Mouse (Mus musculus) liver, embryonic 11.5 days (tissue): ENCODE measurements at regions not wholly inside any gene's neighbourhood (a gene's known extent, or its start where the extent isn't known, plus 50 kb on each side); places are given as distances from the start of the nearest gene placed in this dataset.
A peak's percentile ranks its signal among the peaks of the same experiment; 100 is the strongest.

Experiments used
- ATAC-seq: fragments of 200-750 bp; cut with Nextera tagmentation; replicated peaks from 2 replicates; pipeline ENCODE4 v1.8.0; 2017; ENCODE audit warnings: moderate number of reproducible peaks, mild to moderate bottlenecking, moderate TSS enrichment, moderate library complexity; ENCODE audit not compliant: low FRiP score
- DNase-seq: peaks from one replicate; pipeline ENCODE4 v3.0.0-alpha.2; 2017; ENCODE audit warnings: low spot score
- H3K27ac ChIP-seq: fragments of 300-500 bp; sonication (generic); 2 replicates; pipeline ENCODE4 v1.5.1; 2014; ENCODE audit warnings: mild to moderate bottlenecking, low read depth, low read length, control low read depth
- H3K27me3 ChIP-seq: fragments of 300-500 bp; sonication (generic); replicated peaks from 2 replicates; pipeline ENCODE4 v1.6.1; 2014; ENCODE audit warnings: low read length, mixed read lengths; ENCODE audit not compliant: control insufficient read depth, insufficient read depth
- H3K36me3 ChIP-seq: fragments of 300-500 bp; sonication (generic); 2 replicates; pipeline ENCODE4 v1.6.1; 2014; ENCODE audit warnings: mild to moderate bottlenecking, low read length, moderate library complexity, mixed read lengths; ENCODE audit not compliant: control insufficient read depth, insufficient read depth
- H3K4me1 ChIP-seq: fragments of 300-500 bp; sonication (generic); replicated peaks from 2 replicates; pipeline ENCODE4 v1.6.1; 2014; ENCODE audit warnings: low read length, mixed read lengths; ENCODE audit not compliant: control insufficient read depth, insufficient read depth
- H3K4me2 ChIP-seq: fragments of 300-500 bp; sonication (generic); 2 replicates; pipeline ENCODE4 v1.6.1; 2014; ENCODE audit warnings: mild to moderate bottlenecking, control low read depth, moderate library complexity
- H3K4me3 ChIP-seq: fragments of 300-500 bp; sonication (generic); 2 replicates; pipeline ENCODE4 v1.5.1; 2014; ENCODE audit warnings: low read depth, low read length, control low read depth
- H3K9ac ChIP-seq: fragments of 300-500 bp; sonication (generic); 2 replicates; pipeline ENCODE4 v1.6.1; 2014; ENCODE audit warnings: low read depth, low read length, control low read depth
- H3K9me3 ChIP-seq: fragments of 300-500 bp; sonication (generic); 2 replicates; pipeline ENCODE4 v1.6.1; 2016; ENCODE audit warnings: low read length, inconsistent platforms, mixed read lengths; ENCODE audit not compliant: control insufficient read depth
- WGBS: fragments of 180-500 bp; shearing (Covaris S2); extraction: QIAGEN DNeasy Blood & Tissue Kit; methylation state at CpG from one replicate; pipeline ENCODE4 v1.1.7; 2014; 5-methylcytosine and 5-hydroxymethylcytosine counted together

- no peak overlapping the region for H3K27ac ChIP-seq
- 80% methylated on average over 4 of the region's 4 CpGs for WGBS
- H3K4me2 ChIP-seq, result no peak overlapping the region
- no peak overlapping the region for H3K9ac ChIP-seq
- no peak for ATAC-seq
- no peaks in the 10 kb centered on the region for H3K4me1 ChIP-seq
- no peaks in the 10 kb centered on the region for H3K36me3 ChIP-seq
- no peaks in the 10 kb centered on the region for H3K27me3 ChIP-seq
- H3K9me3 ChIP-seq, result no peaks in the 10 kb centered on the region
- DNase-seq, result no peak
- no peak overlapping the region for H3K4me3 ChIP-seq
Observed at GRCm38 (mm10) chr9:86219669-86220068, 245.1 kb downstream of the Ube2cbp start.

GRCm38 (mm10) chr9:86224530-86224929 lies 240.2 kb downstream of the Ube2cbp start:
- no peak overlapping the region for H3K9ac ChIP-seq
- ATAC-seq, result no peak

GRCm38 (mm10) chr9:86230673-86231350 lies 233.9 kb downstream of the Ube2cbp start:
- Histone ChIP-seq H3K27ac (no peak overlapping the region), H3K4me1 (no peaks in the 10 kb centered on the region), H3K9me3 (no peaks in the 10 kb centered on the region), H3K36me3 (no peaks in the 10 kb centered on the region), H3K9ac (no peak overlapping the region), H3K27me3 (no peaks in the 10 kb centered on the region), H3K4me3 (no peak overlapping the region), H3K4me2 (no peak overlapping the region)
- no peak for ATAC-seq
- 68% methylated on average over 7 of the region's 7 CpGs for WGBS
- no peak for DNase-seq

More at GRCm38 (mm10) chr9:86224530-86224929, 240.2 kb downstream of the Ube2cbp start:
- Histone ChIP-seq H3K36me3 (no peaks in the 10 kb centered on the region), H3K27me3 (no peaks in the 10 kb centered on the region), H3K9me3 (no peaks in the 10 kb centered on the region), H3K4me2 (no peak overlapping the region), H3K4me3 (no peak overlapping the region), H3K4me1 (no peaks in the 10 kb centered on the region), H3K27ac (no peak overlapping the region)
- DNase-seq, result no peak
- 69% methylated on average over 3 of the region's 3 CpGs for WGBS

- no peak for ATAC-seq
- Histone ChIP-seq H3K36me3 (no peaks in the 10 kb centered on the region), H3K9ac (no peak overlapping the region), H3K27me3 (no peaks in the 10 kb centered on the region), H3K4me3 (no peak overlapping the region), H3K9me3 (no peaks in the 10 kb centered on the region), H3K4me1 (no peaks in the 10 kb centered on the region), H3K27ac (no peak overlapping the region), H3K4me2 (no peak overlapping the region)
- 82% methylated on average over 5 of the region's 5 CpGs for WGBS
- no peak for DNase-seq
Observed at GRCm38 (mm10) chr9:86231692-86232091, 233.1 kb downstream of the Ube2cbp start.

GRCm38 (mm10) chr9:86232174-86232573 lies 232.6 kb downstream of the Ube2cbp start:
- no peaks in the 10 kb centered on the region for H3K9me3 ChIP-seq
- 78% methylated on average over 1 of the region's 1 CpGs for WGBS
- ATAC-seq (no peak), DNase-seq (no peak)
- H3K36me3 ChIP-seq, result no peaks in the 10 kb centered on the region
- no peak overlapping the region for H3K27ac ChIP-seq
- H3K4me1 ChIP-seq, result no peaks in the 10 kb centered on the region
- no peak overlapping the region for H3K4me3 ChIP-seq
- no peaks in the 10 kb centered on the region for H3K27me3 ChIP-seq
- no peak overlapping the region for H3K9ac ChIP-seq
- no peak overlapping the region for H3K4me2 ChIP-seq

GRCm38 (mm10) chr9:86233775-86234174 lies 231.0 kb downstream of the Ube2cbp start:
- ATAC-seq, result peak; percentile 82
- H3K36me3 ChIP-seq, result no peaks in the 10 kb centered on the region
- WGBS, result 62% methylated on average over 7 of the region's 7 CpGs

GRCm38 (mm10) chr9:86238691-86239090 lies 226.1 kb downstream of the Ube2cbp start:
- H3K9me3 ChIP-seq, result no peaks in the 10 kb centered on the region
- no peak overlapping the region for H3K4me2 ChIP-seq
- H3K36me3 ChIP-seq, result no peaks in the 10 kb centered on the region
- H3K4me1 ChIP-seq, result no peaks in the 10 kb centered on the region; the same call in 1 of the 2 replicates
- H3K27me3 ChIP-seq, result no peaks in the 10 kb centered on the region
- H3K9ac ChIP-seq, result no peak overlapping the region
- no peak overlapping the region for H3K27ac ChIP-seq
- ATAC-seq, result no peak
- no peak for DNase-seq
- no peak overlapping the region for H3K4me3 ChIP-seq
- 75% methylated on average over 4 of the region's 4 CpGs for WGBS

More at GRCm38 (mm10) chr9:86233775-86234174, 231.0 kb downstream of the Ube2cbp start:
- DNase-seq, result no peak
- H3K9me3 ChIP-seq, result no peaks in the 10 kb centered on the region
- H3K4me3 ChIP-seq, result no peak overlapping the region
- no peak overlapping the region for H3K4me2 ChIP-seq
- H3K9ac ChIP-seq, result no peak overlapping the region
- no peaks in the 10 kb centered on the region for H3K4me1 ChIP-seq
- no peak overlapping the region for H3K27ac ChIP-seq
- no peaks in the 10 kb centered on the region for H3K27me3 ChIP-seq

- no peak overlapping the region for H3K4me3 ChIP-seq
- no peak overlapping the region for H3K9ac ChIP-seq
- H3K27me3 ChIP-seq, result no peaks in the 10 kb centered on the region
- WGBS, result 17% methylated on average over 2 of the region's 2 CpGs
- H3K27ac ChIP-seq, result no peak overlapping the region
- DNase-seq (no peak), ATAC-seq (peak; percentile 70)
- no peaks in the 10 kb centered on the region for H3K36me3 ChIP-seq
- H3K9me3 ChIP-seq, result no peaks in the 10 kb centered on the region
- H3K4me1 ChIP-seq, result no peaks in the 10 kb centered on the region; the same call in 1 of the 2 replicates
- H3K4me2 ChIP-seq, result no peak overlapping the region
Observed at GRCm38 (mm10) chr9:86240287-86240686, 224.5 kb downstream of the Ube2cbp start.

- no peaks in the 10 kb centered on the region; the same call in 1 of the 2 replicates for H3K4me1 ChIP-seq
- DNase-seq (no peak), ATAC-seq (no peak)
- H3K9ac ChIP-seq, result no peak overlapping the region
- H3K4me2 ChIP-seq, result no peak overlapping the region
- H3K36me3 ChIP-seq, result no peaks in the 10 kb centered on the region
- no peak overlapping the region for H3K27ac ChIP-seq
- H3K4me3 ChIP-seq, result no peak overlapping the region
- WGBS, result 69% methylated on average over 7 of the region's 7 CpGs
- no peaks in the 10 kb centered on the region for H3K9me3 ChIP-seq
- H3K27me3 ChIP-seq, result no peaks in the 10 kb centered on the region
Observed at GRCm38 (mm10) chr9:86240896-86241295, 223.9 kb downstream of the Ube2cbp start.
